Mouse (Mus musculus) urinary bladder, postnatal 36 days (tissue): ENCODE data around the gene Adig.

ENCODE experiments used
- DNase-seq, 2 experiments: peaks; one replicate each; pipeline ENCODE4 v3.0.0; 2022; ENCODE audit warnings: low spot score in 2 of 2, mixed read lengths in 1 of 2

Adig gene

DNA sequence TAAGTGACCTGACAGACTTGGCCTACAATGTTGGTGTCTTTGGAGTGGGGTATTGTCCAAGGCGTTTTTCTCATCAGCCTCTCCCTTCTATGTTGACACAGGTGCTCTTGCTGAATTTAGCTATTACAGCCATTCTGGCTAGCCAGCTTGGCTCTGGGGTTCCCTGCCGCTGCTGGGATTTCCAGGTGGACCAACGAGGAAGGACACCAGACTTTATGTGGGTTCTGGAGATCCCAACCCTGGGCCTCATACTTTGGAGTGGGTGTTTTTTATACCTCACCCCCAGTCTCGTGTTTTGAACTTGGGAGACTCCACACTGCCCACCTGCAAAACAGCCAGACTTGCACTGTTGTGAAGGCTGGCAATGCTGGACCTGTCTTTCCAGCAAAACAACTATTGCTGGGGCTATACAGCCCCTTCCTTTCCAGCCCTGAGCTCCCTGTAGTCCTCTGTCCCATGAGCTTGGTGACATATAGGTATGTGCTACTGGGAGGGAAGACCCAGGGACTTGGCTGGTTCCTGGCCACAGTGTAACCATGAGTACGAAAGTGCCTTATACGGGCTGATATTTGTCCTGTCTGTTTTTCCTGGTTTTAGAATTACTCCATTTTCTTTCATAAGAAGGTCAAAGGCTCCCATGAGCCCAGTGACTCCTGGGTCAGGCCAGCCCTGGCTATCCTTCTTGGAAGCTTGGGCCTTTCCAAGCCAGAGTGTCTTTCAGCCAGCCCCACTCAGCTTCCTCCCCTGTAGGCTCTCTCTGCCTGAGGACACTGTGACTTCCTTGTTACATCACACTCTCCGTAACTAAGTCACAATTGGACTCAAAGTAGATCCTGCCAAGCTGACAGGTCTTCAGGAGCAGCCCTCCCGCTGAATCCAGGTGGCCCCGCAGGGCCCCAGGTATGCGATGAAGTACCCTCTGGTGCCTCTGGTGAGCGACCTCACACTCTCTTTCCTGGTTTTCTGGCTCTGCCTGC is at the start of gene Adig:
Gene Adig, plus strand, starts transcription at position 777 of the 977 bp plus-strand sequence.
- peak in 1 of 2 experiments; percentile 42 for DNase-seq

DNA sequence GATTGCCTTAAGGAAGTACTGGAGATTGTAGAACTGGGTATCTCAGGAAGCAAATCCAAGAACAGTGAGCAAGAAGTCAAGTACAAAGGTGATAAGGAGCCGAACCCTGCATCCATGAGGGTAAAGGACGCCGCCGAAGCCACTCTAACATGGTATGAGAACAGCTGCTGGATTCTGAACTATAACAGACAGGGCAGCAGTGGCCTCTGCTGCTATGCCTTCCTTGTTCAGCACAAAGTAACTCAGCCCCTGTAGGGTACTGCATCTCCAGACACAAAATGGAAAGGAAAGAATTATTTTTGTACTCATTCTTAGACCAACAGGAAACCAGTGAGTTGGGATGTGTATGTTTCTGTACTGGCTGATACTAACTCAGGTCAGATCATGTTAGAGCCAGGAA is 46.0 kb upstream of the Adig start:
- DNase-seq: no peak

DNA sequence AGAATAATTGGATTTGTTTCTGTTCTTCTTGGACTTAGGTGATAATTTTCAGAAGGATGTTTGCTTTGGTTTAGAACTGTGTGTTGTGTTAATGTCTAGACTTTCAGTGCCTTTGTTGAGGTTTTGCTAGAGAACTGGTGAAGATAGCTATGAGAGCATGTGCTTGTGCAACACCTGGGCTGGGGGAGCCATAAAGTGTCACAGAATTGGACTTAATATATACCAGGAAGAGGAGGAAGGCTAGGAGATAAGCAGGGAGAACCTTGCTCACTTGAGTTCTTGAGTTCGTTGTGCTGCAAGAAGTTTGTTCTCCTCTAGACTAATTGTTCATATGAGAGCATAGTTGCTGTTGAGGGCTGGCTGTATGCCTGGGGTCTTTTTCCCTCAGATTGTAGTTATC is 44.8 kb upstream of the Adig start:
- DNase-seq: no peak

DNA sequence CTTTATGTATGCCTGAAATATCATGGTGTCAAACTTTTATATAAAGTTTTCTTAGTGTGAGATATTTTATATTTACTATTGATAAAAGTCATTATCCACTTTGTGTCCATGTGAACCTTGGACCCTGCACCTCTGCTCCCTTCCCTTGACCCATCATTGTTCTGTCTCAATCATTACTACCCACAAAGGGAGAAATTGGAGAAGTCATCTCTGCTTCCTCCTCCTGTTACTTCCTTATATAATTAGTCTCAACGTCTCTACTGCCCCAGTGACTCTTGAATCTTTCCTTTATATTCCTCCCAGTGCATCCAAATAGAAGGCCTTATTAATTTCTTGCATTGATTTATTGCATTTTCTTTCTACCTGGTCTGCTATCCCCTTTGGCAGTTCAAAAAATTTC is 40.0 kb upstream of the Adig start:
- no peak for DNase-seq

DNA sequence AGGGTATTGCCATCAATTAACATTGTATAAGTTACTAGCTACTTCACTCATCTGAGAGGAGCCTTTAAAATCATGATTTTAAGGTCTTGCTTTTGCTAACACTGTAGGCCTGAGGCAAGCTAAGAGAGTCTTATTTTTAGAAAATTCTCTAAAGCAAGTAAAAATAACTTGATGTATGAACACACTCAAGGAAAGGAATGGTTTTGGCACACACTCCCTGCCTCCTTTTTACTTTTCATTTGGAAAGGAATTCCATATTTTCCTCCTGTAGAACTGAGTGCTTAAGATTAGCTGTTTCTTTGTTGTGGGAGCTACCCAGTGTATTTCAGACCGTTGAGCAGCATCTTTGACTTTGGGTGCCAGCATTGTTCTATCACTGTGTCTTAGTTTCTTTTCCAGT is 28.3 kb upstream of the Adig start:
- no peak for DNase-seq

DNA sequence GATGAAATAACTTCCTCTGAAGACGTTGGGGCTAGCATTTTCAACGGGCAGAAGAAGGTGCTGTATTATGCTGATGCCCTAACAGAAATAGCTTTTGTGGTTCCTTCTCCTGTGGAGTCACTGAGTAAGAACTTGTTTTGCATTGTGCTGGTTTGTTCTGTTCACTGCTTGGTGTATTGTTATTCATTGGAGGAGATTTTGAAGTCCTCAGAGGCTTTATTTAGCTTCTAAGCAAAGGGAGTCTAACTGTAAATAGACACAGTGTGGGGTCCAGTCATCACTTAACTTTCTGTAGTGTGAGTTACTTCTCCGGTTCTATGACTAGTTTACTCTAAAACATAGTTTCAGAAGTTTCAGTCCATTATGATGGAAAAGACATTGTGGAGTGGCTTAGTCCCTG is 24.8 kb upstream of the Adig start:
- DNase-seq: no peak

DNA sequence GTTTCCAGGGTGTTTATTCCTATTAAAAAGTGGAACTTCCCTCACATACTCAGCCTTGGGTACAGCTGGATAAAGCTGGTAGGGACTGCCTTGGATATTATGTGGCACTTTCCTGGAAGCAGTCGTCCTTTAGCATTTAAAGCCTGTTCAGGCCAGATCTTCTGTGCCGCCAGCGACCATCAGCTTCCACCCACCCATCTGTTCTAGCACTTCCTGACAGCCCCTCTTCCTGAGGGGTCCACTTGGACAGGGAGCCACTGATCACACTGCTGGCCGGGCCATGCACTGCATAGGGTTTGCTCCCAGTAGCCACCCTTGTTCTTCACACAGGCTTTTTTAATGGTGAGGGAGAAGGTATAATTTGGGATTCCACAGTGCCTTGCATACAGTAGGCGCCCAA is 4.0 kb upstream of the Adig start:
- DNase-seq: no peak

DNA sequence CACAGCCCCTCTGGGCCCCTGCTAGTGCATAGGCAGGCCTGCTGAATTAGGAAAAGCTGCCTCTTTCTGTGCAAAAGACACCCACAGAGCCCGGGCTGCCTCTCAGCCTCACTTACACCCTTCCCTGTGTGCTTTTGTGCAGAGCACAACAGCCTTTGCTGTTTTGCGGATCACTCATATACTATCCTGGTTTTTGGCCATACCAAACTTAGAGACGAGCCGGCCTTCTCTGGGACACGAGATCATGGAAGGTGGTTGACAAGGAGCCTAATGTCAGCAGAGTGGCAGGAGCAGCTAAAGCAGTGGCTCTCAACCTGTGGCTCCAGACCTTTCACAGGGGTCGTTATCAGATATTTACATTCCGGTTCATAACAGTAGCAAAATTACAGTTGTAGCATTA is 814 bp downstream of the Adig start:
- no peak for DNase-seq

DNA sequence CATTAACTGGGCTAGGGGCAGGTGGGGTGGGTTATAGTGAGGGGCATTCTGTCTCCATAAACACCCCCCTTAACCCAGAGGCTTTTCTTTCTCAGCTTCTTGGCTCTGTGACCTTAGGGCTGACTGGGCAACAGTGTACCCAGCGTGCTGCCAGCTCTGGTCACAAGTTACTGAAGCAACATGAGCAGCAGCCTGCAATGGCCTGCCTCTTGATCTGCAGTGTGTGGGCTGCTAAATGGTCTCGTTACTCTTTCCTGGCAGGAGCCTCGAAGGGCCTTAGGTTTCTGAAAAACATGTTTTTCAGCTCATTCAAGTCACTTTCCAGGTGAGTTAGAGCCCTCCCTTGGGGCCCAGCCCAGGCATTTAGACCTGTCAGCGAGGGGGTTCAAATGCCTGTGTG is 1.3 kb downstream of the Adig start:
- DNase-seq: no peak

DNA sequence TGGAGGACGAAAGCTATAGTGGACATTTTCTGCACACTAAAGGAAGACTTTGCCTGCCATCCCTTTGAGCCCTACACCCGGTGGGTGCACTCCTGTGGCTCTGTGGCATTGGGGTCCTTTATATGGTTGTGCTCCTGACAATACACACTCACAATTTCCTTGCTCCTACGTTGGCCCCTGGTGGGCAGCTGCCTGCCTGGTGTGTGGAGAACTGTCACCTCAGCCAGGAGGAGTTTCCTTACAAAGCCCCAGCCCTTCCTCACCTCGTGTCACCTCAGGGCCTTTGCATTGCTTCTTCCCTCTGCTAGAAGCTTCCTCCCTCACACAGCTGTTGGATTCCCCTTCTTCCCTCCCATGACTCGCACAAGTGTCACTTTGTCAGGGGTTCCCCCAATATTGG is 4.1 kb downstream of the Adig start:
- no peak for DNase-seq

DNA sequence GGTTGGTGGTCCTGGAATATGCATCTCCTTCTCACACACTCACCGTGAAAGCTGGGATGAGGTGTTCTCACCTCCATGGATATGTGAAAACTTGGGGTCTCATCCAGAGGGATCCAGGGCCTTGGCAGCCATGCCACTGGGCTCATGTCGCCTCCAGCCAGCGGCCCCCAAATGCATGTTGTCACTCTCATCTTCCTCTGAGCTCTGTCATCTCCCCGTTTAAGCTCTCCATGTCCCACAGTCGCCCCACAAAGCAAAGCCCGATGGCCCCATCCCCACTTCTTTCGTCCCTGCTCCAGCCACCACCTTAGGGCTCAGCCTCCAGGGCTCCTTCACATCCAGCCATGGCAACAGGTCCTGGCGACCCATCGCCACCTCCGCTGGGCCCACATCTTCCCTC is 4.6 kb downstream of the Adig start:
- DNase-seq: no peak

DNA sequence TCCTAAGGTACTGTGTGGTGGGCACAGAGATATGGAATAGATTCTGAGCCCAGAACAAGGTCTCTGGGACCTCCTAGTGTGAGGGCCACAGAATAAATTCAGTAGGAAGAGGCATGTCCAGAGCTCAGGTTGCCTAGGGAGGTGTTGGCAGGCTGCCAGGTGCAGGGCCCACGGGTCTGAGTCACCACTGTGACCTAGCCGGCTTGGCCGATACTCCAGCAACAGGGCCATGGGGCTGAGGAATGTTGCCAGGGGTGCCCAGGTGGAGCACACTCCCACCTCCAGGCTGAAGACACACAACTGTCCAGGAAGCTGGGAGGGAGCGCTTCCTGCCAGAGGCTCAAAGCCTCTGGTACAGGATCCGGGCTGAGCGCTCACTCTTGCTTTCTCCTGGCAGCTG is 8.3 kb downstream of the Adig start:
- DNase-seq: peak; percentile 70 to 84

DNA sequence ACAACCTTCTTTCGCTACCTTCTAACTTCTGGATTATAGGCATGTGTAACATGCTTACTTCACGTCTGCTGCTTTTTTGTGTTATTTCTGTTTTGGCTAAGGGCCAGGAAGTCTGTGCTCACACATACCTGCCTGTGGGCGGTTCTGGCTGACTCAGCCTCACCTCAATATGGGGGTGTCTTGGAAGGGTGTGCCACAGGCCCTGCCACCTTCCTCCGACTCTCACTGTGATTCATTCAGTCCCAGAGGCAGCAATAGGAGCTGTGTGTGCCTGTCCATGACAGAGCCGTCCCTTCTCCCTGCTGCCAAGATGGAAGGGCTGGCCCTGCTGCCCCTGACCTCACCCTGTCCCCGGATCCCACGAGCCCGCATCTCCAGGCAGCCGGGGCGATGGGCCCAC is 10.1 kb downstream of the Adig start, which contains the start of gene Arhgap40:
Gene Arhgap40, plus strand, starts transcription at position 269 of the 400 bp plus-strand sequence.
- peak; percentile 42 to 64 for DNase-seq

DNA sequence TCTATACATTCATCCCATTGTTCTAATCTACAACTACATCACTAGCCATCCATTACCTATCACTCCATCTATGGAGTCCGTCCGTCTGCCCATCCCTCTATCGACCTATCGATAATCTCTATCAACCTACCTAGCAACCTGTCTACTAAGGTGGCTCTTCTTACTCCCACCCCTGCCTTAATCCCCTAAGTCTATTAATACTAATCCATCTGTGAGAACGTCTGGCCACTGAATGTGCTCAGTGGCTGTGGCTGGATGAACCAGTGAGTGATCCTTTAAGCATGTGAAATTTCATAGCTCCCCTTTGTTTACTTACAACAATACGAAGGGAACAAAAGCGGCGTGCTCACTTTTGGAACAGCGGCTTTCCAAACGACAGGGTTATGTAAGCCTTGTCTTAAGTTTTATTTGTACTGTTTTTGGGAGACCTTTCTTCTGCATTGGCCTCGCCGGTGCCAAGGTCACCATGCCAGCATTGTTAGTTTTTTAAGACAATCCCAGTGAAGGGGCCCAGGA is 11.5 kb downstream of the Adig start:
- no peak for DNase-seq

DNA sequence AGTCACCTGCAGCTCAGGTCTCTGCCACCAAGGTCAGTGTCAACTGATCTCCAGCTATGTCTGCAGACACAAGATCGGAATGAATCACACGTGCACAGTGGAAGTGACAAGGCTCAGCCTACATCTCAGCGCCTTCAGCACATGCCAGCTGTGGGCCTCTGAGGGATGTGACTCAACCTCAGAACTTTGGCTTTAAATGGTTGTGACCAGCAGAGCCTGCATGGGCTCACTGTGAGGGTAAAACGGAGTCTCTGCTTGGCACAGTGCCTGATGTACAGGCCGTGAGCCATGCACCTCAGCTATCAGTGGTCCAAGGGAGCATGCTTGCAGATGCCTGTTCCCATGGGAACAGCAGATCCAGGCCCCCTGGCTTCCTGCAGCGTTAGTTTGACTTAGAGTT is 16.2 kb downstream of the Adig start:
- DNase-seq: no peak

DNA sequence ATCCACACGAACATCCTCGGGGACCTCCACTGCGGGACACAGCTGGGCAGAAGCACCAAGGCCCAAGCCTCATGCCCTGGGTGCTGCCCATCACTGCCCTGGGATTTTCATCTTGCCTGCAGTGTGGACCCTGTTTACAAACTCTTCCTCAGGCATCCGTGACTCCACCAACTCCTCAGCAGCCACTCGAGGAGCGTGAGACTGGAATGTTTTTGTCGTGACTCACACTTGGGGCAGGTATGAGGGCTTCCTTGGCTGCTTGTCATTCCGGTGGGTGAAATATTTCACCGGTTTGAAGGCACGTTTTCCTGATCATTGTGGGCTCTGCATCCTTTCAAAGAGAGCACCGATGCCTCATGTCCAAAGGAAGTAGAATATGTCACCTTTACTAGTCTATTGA is 16.7 kb downstream of the Adig start:
- no peak for DNase-seq

DNA sequence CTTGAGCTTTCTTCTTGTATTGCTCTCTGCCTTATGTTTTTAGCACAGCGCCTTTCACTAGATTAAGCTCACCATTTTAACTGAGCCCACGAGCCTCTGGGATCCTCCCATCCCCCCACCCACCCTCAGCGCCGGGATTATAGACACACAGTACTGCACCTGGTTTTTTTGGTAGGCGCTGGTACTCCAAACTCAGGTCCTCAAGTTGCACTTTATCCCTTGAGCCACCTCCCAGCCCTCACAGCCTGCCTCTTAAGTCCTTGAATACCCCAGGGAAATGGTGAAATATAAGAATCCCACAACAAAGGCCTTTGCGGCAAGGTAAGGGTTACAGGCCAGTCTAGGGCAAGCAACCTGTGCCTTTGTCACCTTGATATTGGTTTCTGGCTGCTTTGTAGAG is 17.4 kb downstream of the Adig start:
- DNase-seq: no peak

DNA sequence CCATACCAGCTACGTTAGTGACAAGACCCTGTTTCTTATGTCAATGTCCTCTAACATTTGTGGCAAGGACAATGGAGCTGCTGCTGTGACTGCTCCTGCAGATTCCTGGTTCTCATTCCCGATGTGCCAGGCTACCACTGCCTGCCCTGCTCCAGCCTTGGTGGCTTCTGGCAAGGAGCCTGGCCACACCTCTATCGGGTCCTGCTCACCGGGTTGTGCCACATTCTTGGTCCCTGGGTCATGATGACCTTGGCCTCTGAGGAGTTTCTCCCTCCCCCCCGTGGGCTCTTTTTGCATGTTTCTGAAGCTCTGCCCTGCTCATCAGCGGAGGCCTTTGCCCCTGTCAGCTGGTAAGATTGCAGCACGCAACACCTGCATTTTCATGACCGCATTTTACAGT is 20.6 kb downstream of the Adig start:
- peak; percentile 72 to 73 for DNase-seq

DNA sequence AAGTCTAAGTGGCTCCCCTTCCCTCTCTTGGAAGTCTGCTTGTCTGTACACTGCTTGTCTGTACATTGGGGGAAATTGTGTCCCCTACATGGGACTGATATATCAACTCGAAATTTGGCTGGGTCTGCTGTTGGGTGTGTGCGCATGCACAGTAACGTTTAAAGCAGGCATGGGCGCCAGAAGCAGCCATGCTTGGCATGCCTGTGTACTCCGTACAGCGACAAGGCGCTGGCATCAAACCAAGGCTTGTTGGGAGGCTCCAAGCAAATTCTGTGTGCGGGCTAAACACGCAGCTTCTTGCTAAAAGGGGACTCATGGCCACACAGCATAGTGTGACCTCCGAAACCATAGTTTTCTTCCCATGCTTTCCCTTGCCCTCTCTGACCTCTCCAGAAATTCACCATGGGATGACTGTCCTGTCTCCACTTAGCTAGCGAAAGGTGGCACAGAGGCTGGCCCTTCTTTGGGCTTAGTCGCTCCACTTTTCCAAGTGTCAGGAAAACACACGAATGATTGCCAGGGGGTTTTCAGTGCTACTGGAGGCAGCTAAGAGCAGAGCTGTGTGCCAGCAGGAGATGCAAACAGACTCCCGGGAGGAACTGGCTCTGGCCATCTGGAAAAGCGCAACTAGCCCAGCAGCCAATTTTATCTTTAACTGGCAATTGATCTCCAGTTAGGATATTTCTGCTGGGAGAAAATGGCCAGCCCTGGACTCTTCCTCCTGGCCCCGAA is 21.9 kb downstream of the Adig start:
- no peak for DNase-seq

DNA sequence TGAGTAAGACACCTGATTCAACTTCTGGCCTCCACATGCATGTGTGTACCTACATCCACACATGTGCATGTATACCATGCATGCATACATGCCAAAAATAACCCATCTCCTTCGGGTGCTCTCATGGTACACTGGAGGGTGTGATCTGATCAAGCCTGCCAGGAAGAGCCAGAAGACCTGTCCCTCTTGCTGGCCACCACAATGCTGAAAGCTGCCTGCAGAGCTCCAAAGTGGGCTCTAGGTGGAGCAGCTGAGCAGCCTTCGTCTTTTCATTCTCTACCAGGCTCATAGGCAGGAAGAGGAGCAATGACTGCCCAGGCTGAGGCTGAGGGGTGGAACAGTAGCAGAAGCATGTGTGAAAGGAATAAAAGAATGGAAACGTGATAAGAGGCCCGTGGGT is 31.7 kb downstream of the Adig start:
- DNase-seq: peak; percentile 51 to 53

DNA sequence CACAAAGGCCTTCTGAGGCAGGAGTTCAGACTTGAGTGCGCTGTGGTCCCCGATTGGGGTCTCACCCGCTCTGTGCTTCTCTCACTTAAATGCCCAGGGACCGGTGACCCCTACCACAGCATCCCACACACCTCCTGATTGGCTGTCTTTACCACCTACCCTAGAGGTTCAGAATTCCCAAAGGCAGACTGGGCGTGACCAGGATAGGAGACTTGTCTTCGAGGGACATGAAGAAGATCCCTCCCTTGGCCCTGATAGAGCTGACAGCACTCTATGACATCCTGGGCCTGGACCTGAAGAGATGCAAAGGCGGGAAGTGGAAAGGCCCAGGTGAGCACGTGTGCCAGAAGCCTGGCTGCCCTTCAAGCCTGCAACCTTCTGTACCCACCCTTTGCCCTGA is 32.1 kb downstream of the Adig start:
- no peak for DNase-seq

DNA sequence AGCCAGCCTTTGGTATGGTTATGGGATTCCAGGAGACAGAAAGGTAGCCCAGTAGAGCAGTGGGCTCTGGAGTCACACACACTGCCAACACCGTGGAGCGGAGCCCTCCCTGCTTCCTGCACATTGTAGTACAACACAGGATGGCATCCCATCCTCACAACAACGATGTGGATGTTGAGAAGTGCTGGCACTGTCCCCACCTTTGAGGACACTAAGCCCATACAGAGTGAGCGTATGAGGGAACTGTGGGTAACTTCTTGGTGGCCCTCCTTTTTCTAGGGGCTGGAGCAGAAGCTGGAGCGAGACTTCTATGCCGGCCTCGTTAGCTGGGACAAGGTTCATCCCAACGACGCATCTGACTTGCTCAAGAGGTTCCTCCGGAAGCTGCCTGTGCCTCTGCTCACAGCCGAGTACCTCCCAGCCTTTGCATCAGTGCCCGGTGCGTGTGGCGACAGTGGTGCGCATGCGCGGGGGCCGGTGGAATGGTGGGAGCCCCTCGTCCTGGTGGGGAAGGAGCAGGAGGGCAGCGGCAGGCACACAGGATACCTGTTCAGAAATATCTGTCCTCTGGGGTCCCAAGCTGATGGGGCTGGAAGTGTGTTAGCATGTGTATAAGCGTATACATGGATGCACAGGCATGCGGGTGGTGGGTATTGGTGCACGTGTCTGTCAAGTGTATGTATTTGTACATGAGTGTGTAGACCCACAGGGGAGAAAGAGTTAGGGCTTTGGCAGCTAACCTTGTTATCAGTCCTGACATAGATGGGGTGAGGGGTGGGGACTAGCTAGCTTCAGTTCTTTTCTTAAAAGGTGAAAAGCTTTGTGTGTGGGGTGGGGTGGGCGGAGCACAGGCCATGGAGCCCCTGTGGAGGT is 37.3 kb downstream of the Adig start:
- no peak for DNase-seq
